Mouse (Mus musculus) adrenal gland, postnatal 10 days (tissue): ENCODE data around the gene Pemt. TPM values are rescaled to one million over a fixed set of nuclear protein-coding genes. Genes with fewer than 3 reads are reported as not detected.

Source experiments
- DNase-seq: peaks from one replicate; pipeline ENCODE4 v3.0.0; 2021; ENCODE audit warnings: mixed read lengths
- total RNA-seq, 2 experiments: library from RNA; stranded (reverse); gene quantifications; 2 replicates each; pipeline ENCODE4 v1.2.3; 2021

Gene Pemt
- total RNA-seq, 2 experiments from 2014 or later: 57.5 to 102 TPM

- no peak for DNase-seq
Measured at GRCm38 (mm10) chr11:60001231-60001980, 44.9 kb downstream of the Pemt start.

GRCm38 (mm10) chr11:59994318-59994717 lies 52.0 kb downstream of the Pemt start:
- DNase-seq: no peak

- DNase-seq: peak; percentile 21
Measured at GRCm38 (mm10) chr11:59991365-59991764, 54.9 kb downstream of the Pemt start.

GRCm38 (mm10) chr11:59989406-59989805 lies 56.9 kb downstream of the Pemt start:
- no peak for DNase-seq

GRCm38 (mm10) chr11:59977831-59978230 lies 68.5 kb downstream of the Pemt start:
- no peak for DNase-seq

GRCm38 (mm10) chr11:59975241-59975640 lies 71.0 kb downstream of the Pemt start:
- no peak for DNase-seq

GRCm38 (mm10) chr11:59973389-59973788 lies 72.9 kb downstream of the Pemt start:
- no peak for DNase-seq

GRCm38 (mm10) chr11:59971691-59972090 lies 74.6 kb downstream of the Pemt start:
- no peak for DNase-seq

GRCm38 (mm10) chr11:59970780-59971179 lies 75.5 kb downstream of the Pemt start:
- no peak for DNase-seq

GRCm38 (mm10) chr11:59967765-59968164 lies 78.5 kb downstream of the Pemt start:
- no peak for DNase-seq

GRCm38 (mm10) chr11:59966102-59966483 lies 80.2 kb downstream of the Pemt start:
- DNase-seq: no peak

GRCm38 (mm10) chr11:59965227-59966101 lies 80.8 kb downstream of the Pemt start:
- peak; percentile 90 for DNase-seq

GRCm38 (mm10) chr11:59964818-59965217 lies 81.5 kb downstream of the Pemt start, which contains the start of gene Rasd1:
Rasd1 (minus strand) TSS chr11:59964944.
- peak; percentile 95 for DNase-seq

- DNase-seq: peak; percentile 59
Measured at GRCm38 (mm10) chr11:59964163-59964758, 82.0 kb downstream of the Pemt start.

- DNase-seq: peak; percentile 38
Measured at GRCm38 (mm10) chr11:59963364-59964162, 82.7 kb downstream of the Pemt start.

- peak; percentile 68 for DNase-seq
Measured at GRCm38 (mm10) chr11:59962590-59962989, 83.7 kb downstream of the Pemt start.

GRCm38 (mm10) chr11:59961338-59961875 lies 84.9 kb downstream of the Pemt start:
- peak; percentile 43 for DNase-seq

- no peak for DNase-seq
Measured at GRCm38 (mm10) chr11:59960476-59961337, 85.6 kb downstream of the Pemt start.

GRCm38 (mm10) chr11:59959453-59959852 lies 86.8 kb downstream of the Pemt start:
- no peak for DNase-seq

GRCm38 (mm10) chr11:59956749-59957148 lies 89.5 kb downstream of the Pemt start:
- DNase-seq: no peak

GRCm38 (mm10) chr11:59952892-59953291 lies 93.4 kb downstream of the Pemt start:
- no peak for DNase-seq
